Mouse (Mus musculus) left cerebral cortex, postnatal 4 days (tissue): ENCODE data around the gene Klc2. TPM values are rescaled to one million over a fixed set of nuclear protein-coding genes. Genes with fewer than 3 reads are reported as not detected.
"Not testable (repeated sequence)": the region's sequence is repeated elsewhere in the genome, so short reads cannot be mapped to it uniquely, and the experiment has no call there.

Experiments used
- DNase-seq: peaks from one replicate; pipeline ENCODE4 v3.0.0-alpha.2; 2022
- intact Hi-C: fragments of 180-260 bp; cut with DNase I; formaldehyde crosslinking; loops from one replicate; pipeline ENCODE4 v1.15.1; 2025
- total RNA-seq, 2 experiments: library from RNA; stranded (reverse); gene quantifications; 2 replicates each; pipeline ENCODE4 v1.2.3; 2021

Gene Klc2
- total RNA-seq, 2 experiments from 2014 or later = 155 to 159 TPM

GRCm38 (mm10) chr19:5106731-5107191 lies 11.6 kb downstream of the Klc2 start, which contains the start of gene Rab1b:
Gene Rab1b, minus strand, starts transcription at chr19:5107072.
- intact Hi-C loops = no loop called here
- peak; percentile 99 for DNase-seq

- DNase-seq = no peak
- intact Hi-C loops = no loop called here
Measured at GRCm38 (mm10) chr19:5106074-5106473, 12.3 kb downstream of the Klc2 start.

GRCm38 (mm10) chr19:5098363-5099143 lies 19.8 kb downstream of the Klc2 start, which contains the start of gene Cnih2:
Gene Cnih2, minus strand, starts transcription at chr19:5098521.
- DNase-seq = peak; percentile 72
- intact Hi-C loops = loop anchor here (5.0 kb wide), 1 partner anchor 39 kb away; no protein-coding TSS in a partner anchor

- no peak for DNase-seq
- intact Hi-C loops = loop anchor here (5.0 kb wide), 1 partner anchor 40 kb away; no protein-coding TSS in a partner anchor
Measured at GRCm38 (mm10) chr19:5097521-5098362, 20.6 kb downstream of the Klc2 start.

GRCm38 (mm10) chr19:5095887-5096474 lies 22.4 kb downstream of the Klc2 start:
- intact Hi-C loops = loop anchor here (5.0 kb wide), 1 partner anchor 41 kb away; no protein-coding TSS in a partner anchor
- DNase-seq = peak; percentile 68

- intact Hi-C loops = loop anchor here (5.0 kb wide), 1 partner anchor 42 kb away; no protein-coding TSS in a partner anchor
- DNase-seq = no peak
Measured at GRCm38 (mm10) chr19:5094746-5095417, 23.5 kb downstream of the Klc2 start.

GRCm38 (mm10) chr19:5094243-5094632 lies 24.1 kb downstream of the Klc2 start:
- intact Hi-C loops = no loop called here
- DNase-seq = peak; percentile 99

GRCm38 (mm10) chr19:5093481-5094242 lies 24.7 kb downstream of the Klc2 start:
- no peak for DNase-seq
- intact Hi-C loops = no loop called here

GRCm38 (mm10) chr19:5092083-5092482 lies 26.3 kb downstream of the Klc2 start:
- intact Hi-C loops = no loop called here

GRCm38 (mm10) chr19:5089324-5089723 lies 29.0 kb downstream of the Klc2 start:
- no peak for DNase-seq
- intact Hi-C loops = no loop called here

More at GRCm38 (mm10) chr19:5092083-5092482, 26.3 kb downstream of the Klc2 start:
- DNase-seq = no peak

- intact Hi-C loops = no loop called here
- DNase-seq = peak; percentile 94
Measured at GRCm38 (mm10) chr19:5087884-5088728, 30.3 kb downstream of the Klc2 start, which contains the start of gene Yif1a. Gene Yif1a, plus strand, starts transcription at chr19:5088538.

GRCm38 (mm10) chr19:5086533-5086932 lies 31.8 kb downstream of the Klc2 start:
- intact Hi-C loops = not testable (repeated sequence)

GRCm38 (mm10) chr19:5085145-5085863 lies 33.1 kb downstream of the Klc2 start, which contains the start of gene Tmem151a:
Gene Tmem151a, minus strand, starts transcription at chr19:5085531.
- no peak for DNase-seq
- intact Hi-C loops = no loop called here

More at GRCm38 (mm10) chr19:5086533-5086932, 31.8 kb downstream of the Klc2 start:
- not testable (repeated sequence) for DNase-seq

- intact Hi-C loops = no loop called here
- no peak for DNase-seq
Measured at GRCm38 (mm10) chr19:5084834-5085144, 33.6 kb downstream of the Klc2 start.

- intact Hi-C loops = no loop called here
Measured at GRCm38 (mm10) chr19:5083961-5084833, 34.2 kb downstream of the Klc2 start.

GRCm38 (mm10) chr19:5082596-5082995 lies 35.8 kb downstream of the Klc2 start:
- no peak for DNase-seq
- intact Hi-C loops = no loop called here

More at GRCm38 (mm10) chr19:5083961-5084833, 34.2 kb downstream of the Klc2 start:
- no peak for DNase-seq

GRCm38 (mm10) chr19:5082005-5082404 lies 36.4 kb downstream of the Klc2 start:
- DNase-seq = no peak
- intact Hi-C loops = no loop called here
